Mouse (Mus musculus): ENCODE results near the gene Slc37a1. TPM values are rescaled to one million over a fixed set of nuclear protein-coding genes. Genes with fewer than 3 reads are reported as not detected.

Slc37a1 gene
- polyA plus RNA-seq, 1 experiment from 2014 or later: 9.0 TPM

GRCm38 (mm10) chr17:31311047-31311446 lies 24.5 kb downstream of the Slc37a1 start:
- no peak overlapping the region for H3K27ac ChIP-seq (replicated peaks)
- WGBS: 81% methylated on average over 9 of the region's 9 CpGs
- H3K27me3 ChIP-seq (replicated peaks): no peaks in the 10 kb centered on the region
- H3K4me3 ChIP-seq (replicated peaks): no peak overlapping the region
- H3K9ac ChIP-seq (replicated peaks): no peak overlapping the region
- peaks cover 2% of the 10 kb centered on the region; the same call in 1 of the 2 replicates for H3K36me3 ChIP-seq
- H3K4me1 ChIP-seq: peaks cover 19% of the 10 kb centered on the region
- no peak overlapping the region for H3K4me2 ChIP-seq
- H3K9me3 ChIP-seq (replicated peaks): no peaks in the 10 kb centered on the region
- no peak for ATAC-seq (ENCODE audit: low FRiP score)

GRCm38 (mm10) chr17:31312648-31313047 lies 26.1 kb downstream of the Slc37a1 start:
- no peak overlapping the region for H3K27ac ChIP-seq (replicated peaks)
- H3K9ac ChIP-seq (replicated peaks): no peak overlapping the region
- no peaks in the 10 kb centered on the region for H3K27me3 ChIP-seq (replicated peaks)
- WGBS: 72% methylated on average over 10 of the region's 10 CpGs
- no peak overlapping the region for H3K4me3 ChIP-seq (replicated peaks)
- H3K4me1 ChIP-seq: peaks cover 19% of the 10 kb centered on the region
- H3K4me2 ChIP-seq: no peak overlapping the region
- no peaks in the 10 kb centered on the region for H3K9me3 ChIP-seq (replicated peaks)
- peaks cover 4% of the 10 kb centered on the region; the same call in 1 of the 2 replicates for H3K36me3 ChIP-seq
- ATAC-seq (ENCODE audit: low FRiP score): no peak

- H3K27me3 ChIP-seq (replicated peaks): no peaks in the 10 kb centered on the region
- no peaks in the 10 kb centered on the region for H3K9me3 ChIP-seq (replicated peaks)
- WGBS: 20% methylated on average over 13 of the region's 13 CpGs
- peak overlapping the region; percentile 45; the same call in 1 of the 2 replicates for H3K27ac ChIP-seq (replicated peaks)
- H3K4me3 ChIP-seq (replicated peaks): no peak overlapping the region
- H3K4me2 ChIP-seq: no peak overlapping the region
- ATAC-seq (ENCODE audit: low FRiP score): peak; percentile 24; the same call in 1 of the 2 replicates
- H3K4me1 ChIP-seq: peaks cover 10% of the 10 kb centered on the region
- H3K9ac ChIP-seq (replicated peaks): no peak overlapping the region
- 0 out of 2 replicates have a peak, but pooled peaks cover 3% of the 10 kb centered on the region for H3K36me3 ChIP-seq
These were observed 28.6 kb downstream of the Slc37a1 start for GRCm38 (mm10) chr17:31315046-31315792.

- ATAC-seq (ENCODE audit: low FRiP score): no peak
- no peaks in the 10 kb centered on the region for H3K9me3 ChIP-seq (replicated peaks)
- H3K4me2 ChIP-seq: no peak overlapping the region
- no peak overlapping the region for H3K4me3 ChIP-seq (replicated peaks)
- H3K27me3 ChIP-seq (replicated peaks): no peaks in the 10 kb centered on the region
- H3K4me1 ChIP-seq: peaks cover 10% of the 10 kb centered on the region
- WGBS: 84% methylated on average over 6 of the region's 6 CpGs
- H3K36me3 ChIP-seq: 0 out of 2 replicates have a peak, but pooled peaks cover 3% of the 10 kb centered on the region
- no peak overlapping the region for H3K9ac ChIP-seq (replicated peaks)
- no peak overlapping the region for H3K27ac ChIP-seq (replicated peaks)
These were observed 29.4 kb downstream of the Slc37a1 start for GRCm38 (mm10) chr17:31315993-31316392.

GRCm38 (mm10) chr17:31316998-31317397 lies 30.4 kb downstream of the Slc37a1 start:
- no peak overlapping the region for H3K27ac ChIP-seq (replicated peaks)
- no peak overlapping the region for H3K4me3 ChIP-seq (replicated peaks)
- H3K4me2 ChIP-seq: no peak overlapping the region
- 0 out of 2 replicates have a peak, but pooled peaks cover 3% of the 10 kb centered on the region for H3K36me3 ChIP-seq
- H3K27me3 ChIP-seq (replicated peaks): no peaks in the 10 kb centered on the region
- peaks cover 10% of the 10 kb centered on the region for H3K4me1 ChIP-seq
- no peaks in the 10 kb centered on the region for H3K9me3 ChIP-seq (replicated peaks)
- no peak for ATAC-seq (ENCODE audit: low FRiP score)
- H3K9ac ChIP-seq (replicated peaks): no peak overlapping the region
- WGBS: 91% methylated on average over 3 of the region's 3 CpGs

- Histone ChIP-seq H3K9me3 (replicated peaks) (no peaks in the 10 kb centered on the region), H3K4me2 (no peak overlapping the region), H3K27me3 (replicated peaks) (no peaks in the 10 kb centered on the region), H3K4me1 (peaks cover 10% of the 10 kb centered on the region), H3K27ac (replicated peaks) (no peak overlapping the region), H3K9ac (replicated peaks) (no peak overlapping the region), H3K36me3 (0 out of 2 replicates have a peak, but pooled peaks cover 3% of the 10 kb centered on the region), H3K4me3 (replicated peaks) (no peak overlapping the region)
- ATAC-seq (ENCODE audit: low FRiP score): no peak
- 51% methylated on average over 22 of the region's 22 CpGs for WGBS
These were observed 31.1 kb downstream of the Slc37a1 start for GRCm38 (mm10) chr17:31317521-31318272.

GRCm38 (mm10) chr17:31318906-31319767 lies 32.5 kb downstream of the Slc37a1 start:
- WGBS: 88% methylated on average over 19 of the region's 19 CpGs
- H3K4me3 ChIP-seq (replicated peaks): no peak overlapping the region
- no peaks in the 10 kb centered on the region for H3K27me3 ChIP-seq (replicated peaks)
- H3K9ac ChIP-seq (replicated peaks): no peak overlapping the region
- H3K27ac ChIP-seq (replicated peaks): no peak overlapping the region
- H3K4me2 ChIP-seq: no peak overlapping the region
- 0 out of 2 replicates have a peak, but pooled peaks cover 3% of the 10 kb centered on the region for H3K36me3 ChIP-seq
- ATAC-seq (ENCODE audit: low FRiP score): no peak
- H3K4me1 ChIP-seq: peaks cover 10% of the 10 kb centered on the region
- no peaks in the 10 kb centered on the region for H3K9me3 ChIP-seq (replicated peaks)

- 70% methylated on average over 12 of the region's 12 CpGs for WGBS
- no peaks in the 10 kb centered on the region for H3K27me3 ChIP-seq (replicated peaks)
- no peak overlapping the region for H3K9ac ChIP-seq (replicated peaks)
- H3K4me1 ChIP-seq: peaks cover 6% of the 10 kb centered on the region
- H3K9me3 ChIP-seq (replicated peaks): no peaks in the 10 kb centered on the region
- H3K4me2 ChIP-seq: no peak overlapping the region
- H3K36me3 ChIP-seq: 0 out of 2 replicates have a peak, but pooled peaks cover 3% of the 10 kb centered on the region
- no peak overlapping the region for H3K27ac ChIP-seq (replicated peaks)
- no peak overlapping the region for H3K4me3 ChIP-seq (replicated peaks)
- no peak for ATAC-seq (ENCODE audit: low FRiP score)
These were observed 34.8 kb downstream of the Slc37a1 start for GRCm38 (mm10) chr17:31321425-31321824.

GRCm38 (mm10) chr17:31322446-31322845 lies 35.9 kb downstream of the Slc37a1 start:
- Histone ChIP-seq H3K4me2 (no peak overlapping the region), H3K9ac (replicated peaks) (no peak overlapping the region), H3K9me3 (replicated peaks) (no peaks in the 10 kb centered on the region), H3K27me3 (replicated peaks) (no peaks in the 10 kb centered on the region), H3K4me3 (replicated peaks) (no peak overlapping the region), H3K27ac (replicated peaks) (no peak overlapping the region), H3K36me3 (no peaks in the 10 kb centered on the region), H3K4me1 (peaks cover 15% of the 10 kb centered on the region)
- no peak for ATAC-seq (ENCODE audit: low FRiP score)
- 76% methylated on average over 4 of the region's 4 CpGs for WGBS

GRCm38 (mm10) chr17:31323379-31323778 lies 36.8 kb downstream of the Slc37a1 start:
- Histone ChIP-seq H3K4me2 (no peak overlapping the region), H3K27me3 (replicated peaks) (no peaks in the 10 kb centered on the region), H3K4me1 (peaks cover 15% of the 10 kb centered on the region), H3K27ac (replicated peaks) (no peak overlapping the region), H3K9ac (replicated peaks) (no peak overlapping the region), H3K9me3 (replicated peaks) (no peaks in the 10 kb centered on the region), H3K36me3 (no peaks in the 10 kb centered on the region), H3K4me3 (replicated peaks) (no peak overlapping the region)
- no peak for ATAC-seq (ENCODE audit: low FRiP score)
- WGBS: 96% methylated on average over 4 of the region's 4 CpGs

- Histone ChIP-seq H3K27me3 (replicated peaks) (no peaks in the 10 kb centered on the region), H3K9ac (replicated peaks) (no peak overlapping the region), H3K9me3 (replicated peaks) (no peaks in the 10 kb centered on the region), H3K4me3 (replicated peaks) (no peak overlapping the region), H3K4me1 (peaks cover 15% of the 10 kb centered on the region), H3K36me3 (no peaks in the 10 kb centered on the region), H3K4me2 (no peak overlapping the region), H3K27ac (replicated peaks) (no peak overlapping the region)
- WGBS: 93% methylated on average over 8 of the region's 8 CpGs
- ATAC-seq (ENCODE audit: low FRiP score): no peak
These were observed 37.6 kb downstream of the Slc37a1 start for GRCm38 (mm10) chr17:31324227-31324626.

Measured in neural tube, embryonic 15.5 days (tissue).